Mouse (Mus musculus): ENCODE measurements around the gene Zcwpw1.
"Not testable (repeated sequence)": the region's sequence is repeated elsewhere in the genome, so short reads cannot be mapped to it uniquely, and the experiment has no call there.

Zcwpw1 gene

DNA sequence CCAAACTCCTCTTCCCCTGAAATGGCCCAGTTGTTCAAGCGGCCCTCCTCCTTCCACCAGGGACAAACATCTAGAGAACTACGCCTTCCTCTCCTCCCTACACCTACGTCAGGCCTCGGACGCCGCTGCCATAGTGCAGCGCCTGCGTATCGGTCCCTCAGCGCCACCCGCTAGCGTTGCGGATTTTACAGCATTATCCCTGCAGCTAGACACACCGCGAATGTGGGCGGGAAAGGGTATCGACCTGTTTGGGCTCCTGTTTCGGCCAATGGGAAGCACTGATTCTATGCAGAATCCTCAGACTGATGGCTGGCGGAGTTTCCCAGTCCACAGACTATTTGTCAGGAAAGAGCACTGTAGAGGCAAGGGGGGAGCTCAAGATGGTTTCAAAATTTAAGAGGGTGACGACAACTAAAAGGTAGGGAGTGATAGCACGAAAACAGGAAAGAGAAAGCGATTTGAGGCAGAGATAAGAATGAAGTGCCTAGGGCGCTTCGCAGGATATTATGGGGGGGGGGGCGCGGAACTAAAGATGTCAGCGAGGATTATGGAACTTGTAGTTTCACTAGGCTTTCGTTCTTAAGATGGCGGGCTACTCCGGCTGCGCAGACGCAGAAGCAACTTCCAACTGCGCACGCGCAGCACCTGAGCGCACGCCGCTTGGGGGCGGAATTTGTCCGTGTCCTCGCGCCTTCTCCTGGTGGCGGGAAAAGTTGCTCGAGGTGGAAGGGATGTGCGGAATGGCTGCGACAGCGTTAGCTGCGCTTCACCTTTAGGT lies at the start of gene Zcwpw1, which contains the start of gene Mepce:
Zcwpw1 (plus strand) TSS at position 648 of the 778 bp plus-strand sequence.
Mepce (minus strand) TSS at position 505 of the 778 bp plus-strand sequence.
- peak; percentile 98 for DNase-seq (ENCODE audit: low read depth, low spot score)

DNA sequence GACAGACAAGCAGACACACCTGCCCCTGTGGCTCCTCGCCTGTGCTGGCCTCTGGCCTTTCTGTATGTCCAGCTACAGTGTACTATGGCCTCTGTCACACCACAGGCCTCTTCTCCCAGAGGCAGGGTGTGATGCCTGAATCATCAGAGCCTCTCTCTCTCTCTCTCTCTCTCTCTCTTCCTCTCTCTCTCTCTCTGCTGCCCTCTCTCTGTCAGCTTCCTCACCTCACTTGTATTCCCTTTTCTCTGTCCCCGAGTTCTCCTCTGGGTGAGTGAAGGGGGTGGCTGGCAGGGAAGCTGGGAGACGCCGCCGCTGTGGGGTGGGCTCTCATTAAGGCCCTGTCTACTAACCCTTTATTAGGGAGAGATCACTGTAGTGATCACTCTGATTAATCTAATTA lies 49.1 kb upstream of the Zcwpw1 start:
- DNase-seq (ENCODE audit: low read depth, low spot score): no peak

DNA sequence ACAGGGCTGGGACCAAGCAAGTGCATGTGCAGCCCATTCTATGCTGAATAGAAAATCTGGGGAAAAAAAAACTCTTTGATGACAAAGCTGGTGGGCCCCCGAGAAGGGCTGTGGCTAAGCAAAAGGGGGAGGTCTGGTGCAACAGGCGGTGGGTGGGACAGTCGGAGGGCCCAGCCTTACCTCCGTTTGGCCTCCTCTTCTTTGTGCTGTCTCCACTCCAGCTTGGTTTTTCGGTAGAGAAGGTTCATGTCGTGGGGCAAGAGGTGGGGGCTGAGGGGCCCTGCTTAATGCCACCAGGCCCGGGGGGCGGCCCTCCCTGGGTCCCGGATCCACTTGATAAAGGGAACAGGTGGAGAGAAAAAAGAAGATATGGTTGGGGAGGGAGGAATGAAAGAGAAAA lies 48.1 kb upstream of the Zcwpw1 start:
- DNase-seq (ENCODE audit: low read depth, low spot score): no peak

DNA sequence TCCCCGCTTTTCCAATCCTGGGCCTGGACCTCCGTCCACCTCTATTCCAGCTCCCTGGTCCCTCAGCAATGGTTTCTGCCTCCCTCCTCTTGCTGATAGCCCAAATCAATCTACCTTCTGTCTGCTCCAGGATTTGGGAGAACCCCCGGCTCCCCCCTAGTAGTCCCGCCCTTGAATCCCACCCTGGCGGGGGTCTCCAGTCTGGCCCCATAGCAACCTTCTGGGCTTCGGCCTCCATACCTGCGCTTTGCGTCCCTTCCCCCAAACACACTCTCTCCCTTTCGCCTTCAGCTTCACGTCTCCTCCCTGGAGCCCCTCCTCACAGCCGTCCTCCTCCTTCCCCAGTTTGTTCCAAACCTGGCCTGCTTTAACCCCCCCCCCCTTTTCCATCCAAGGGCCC lies 47.1 kb upstream of the Zcwpw1 start:
- no peak for DNase-seq (ENCODE audit: low read depth, low spot score)

DNA sequence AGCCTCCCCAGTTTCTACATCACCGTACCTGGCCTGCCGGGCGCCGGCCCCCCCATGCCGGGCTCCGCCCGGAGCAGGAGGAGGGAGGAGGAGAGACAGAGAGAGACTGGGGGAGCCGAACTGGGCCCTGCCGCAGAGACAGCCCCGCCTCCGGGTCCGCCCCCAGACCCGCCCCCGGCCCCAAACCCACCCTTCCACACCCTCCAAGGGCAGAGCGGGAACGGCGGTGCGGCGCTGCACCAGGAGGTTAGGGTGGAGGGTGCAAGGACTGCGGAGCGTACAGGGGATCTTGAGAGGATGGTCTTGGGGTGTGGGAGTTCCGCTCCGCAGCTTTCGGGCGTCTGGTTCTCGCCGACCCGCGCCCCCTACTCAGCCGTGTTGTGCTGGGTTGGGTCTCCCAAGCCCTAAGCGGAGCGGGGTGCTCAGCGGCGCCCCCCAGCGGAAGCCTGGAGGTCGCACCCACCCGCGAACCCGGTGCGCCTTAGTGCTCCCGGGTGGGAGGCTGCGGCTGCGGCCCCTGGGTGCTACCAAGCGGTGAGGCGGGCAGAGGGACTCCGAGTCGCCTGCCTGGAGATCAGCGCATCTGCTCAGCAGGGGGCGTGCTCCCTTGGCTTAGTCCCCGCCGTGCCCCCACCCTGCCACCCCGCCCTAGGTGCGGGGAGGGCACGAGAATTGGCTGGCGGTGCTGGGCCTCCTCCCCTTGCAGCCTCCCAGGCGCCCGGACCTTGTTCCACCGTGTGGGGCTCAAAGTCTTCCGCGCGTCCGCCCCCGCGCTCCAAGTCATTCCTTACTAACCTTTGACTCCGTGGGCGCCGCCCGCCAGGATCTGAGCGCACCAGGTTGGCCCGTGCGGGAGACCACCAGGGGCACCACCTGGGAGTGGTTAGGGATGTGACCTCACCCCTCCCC lies 46.3 kb upstream of the Zcwpw1 start, which contains the start of gene Nyap1:
Nyap1 (minus strand) TSS at position 585 of the 909 bp plus-strand sequence.
- DNase-seq (ENCODE audit: low read depth, low spot score): peak; percentile 87

DNA sequence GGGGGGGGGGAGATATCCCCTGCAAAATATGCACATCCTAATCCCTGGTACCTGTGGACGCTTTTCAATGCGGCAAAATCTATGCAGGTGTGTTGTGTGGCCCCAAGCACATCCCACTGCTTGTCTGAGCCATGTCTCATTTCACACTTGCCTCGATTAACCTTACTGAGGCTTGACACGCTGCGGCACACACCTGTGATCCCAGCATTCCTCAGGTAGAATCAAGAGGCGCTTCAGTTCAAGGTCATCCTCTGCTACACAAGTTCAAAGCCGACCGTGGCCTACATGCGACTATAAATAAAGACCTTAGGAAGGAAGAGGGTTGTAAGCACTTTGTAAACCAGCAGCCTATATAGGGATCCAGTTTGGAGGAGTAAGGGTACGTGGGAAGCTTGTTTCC lies 45.5 kb upstream of the Zcwpw1 start:
- no peak for DNase-seq (ENCODE audit: low read depth, low spot score)

DNA sequence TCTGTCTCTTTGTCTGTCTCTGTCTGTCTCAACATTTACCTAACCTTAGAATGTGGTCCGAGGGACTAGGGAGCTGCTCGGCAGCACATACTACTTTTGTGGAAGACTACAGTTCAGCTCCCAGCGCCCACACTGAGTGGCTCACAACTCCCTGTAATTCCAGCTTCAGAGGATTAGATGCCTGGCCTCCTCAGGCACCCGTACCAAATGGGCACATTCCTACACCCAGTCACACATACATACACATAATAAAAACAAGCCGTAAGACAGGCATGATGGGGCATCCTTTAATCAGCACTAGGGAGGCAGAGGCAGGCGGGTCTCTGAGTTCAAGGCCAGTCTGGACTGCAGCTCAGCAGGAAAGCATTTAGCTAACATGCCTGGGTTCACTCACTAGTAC lies 44.8 kb upstream of the Zcwpw1 start:
- DNase-seq (ENCODE audit: low read depth, low spot score): no peak

DNA sequence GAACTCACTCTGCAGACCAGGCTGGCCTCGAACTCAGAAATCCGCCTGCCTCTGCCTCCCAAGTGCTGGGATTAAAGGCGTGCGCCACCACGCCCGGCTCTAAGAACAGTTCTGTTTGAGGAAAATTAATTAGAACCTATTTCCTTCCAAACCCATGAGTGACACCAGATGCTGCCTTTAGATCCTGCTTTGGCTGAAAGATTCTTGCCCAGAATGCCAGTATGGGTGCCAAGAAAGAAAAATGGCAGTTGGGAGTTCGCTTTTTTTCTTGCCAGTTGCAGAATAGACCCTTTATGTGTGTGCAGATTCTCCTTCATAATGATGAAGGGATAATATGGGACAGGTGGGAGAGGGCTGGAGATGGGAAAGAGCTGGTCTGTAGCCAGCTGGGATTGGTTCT lies 43.4 kb upstream of the Zcwpw1 start:
- no peak for DNase-seq (ENCODE audit: low read depth, low spot score)

DNA sequence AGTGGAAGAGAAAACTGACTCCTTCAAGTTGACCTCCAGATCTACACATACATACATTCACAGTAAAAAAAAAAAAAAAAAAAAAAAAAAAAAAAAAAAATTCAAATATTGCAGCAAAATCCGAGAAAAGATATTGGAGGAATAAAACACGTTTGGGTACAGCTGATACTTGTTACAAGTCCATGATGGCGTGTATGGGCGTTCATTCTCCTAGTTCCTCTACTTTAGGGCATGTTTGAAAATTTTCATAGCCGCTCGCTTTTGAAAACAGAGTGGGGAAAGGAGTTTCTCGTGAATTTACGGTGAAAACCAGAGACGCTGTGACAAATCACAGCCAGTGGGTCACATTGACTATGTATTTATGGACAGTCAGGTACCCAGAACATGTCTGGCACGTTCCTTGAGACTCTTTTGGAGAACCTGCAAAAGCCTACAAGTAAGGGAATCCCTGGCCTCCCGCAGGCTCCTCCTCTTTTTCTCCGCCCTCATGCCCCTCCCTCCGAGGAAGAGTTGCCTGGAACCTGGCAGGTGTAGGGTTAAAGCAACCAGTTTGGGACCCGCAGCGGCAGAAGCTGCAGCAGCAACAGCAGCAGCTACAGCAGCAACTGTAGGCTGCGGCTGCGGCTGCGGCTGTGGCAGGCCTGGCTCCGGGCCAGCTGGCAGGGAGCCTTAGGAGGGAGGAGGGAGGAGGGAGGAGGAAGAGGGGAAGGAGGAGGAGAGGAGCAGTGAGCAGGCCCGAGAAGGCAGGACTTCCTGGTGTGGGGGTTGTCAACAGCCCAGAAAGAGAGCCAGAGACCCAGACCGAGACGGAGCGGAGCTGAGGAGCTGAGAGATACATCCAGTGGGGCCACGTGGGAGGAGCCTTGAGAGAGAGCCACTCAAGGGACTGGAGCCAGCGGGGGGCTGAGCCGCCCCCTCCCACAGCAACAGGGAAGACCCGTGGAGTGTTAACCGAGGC lies 42.1 kb upstream of the Zcwpw1 start, which contains the start of gene Tsc22d4:
Tsc22d4 (plus strand) TSS at position 517 of the 958 bp plus-strand sequence.
- DNase-seq (ENCODE audit: low read depth, low spot score): peak; percentile 97

DNA sequence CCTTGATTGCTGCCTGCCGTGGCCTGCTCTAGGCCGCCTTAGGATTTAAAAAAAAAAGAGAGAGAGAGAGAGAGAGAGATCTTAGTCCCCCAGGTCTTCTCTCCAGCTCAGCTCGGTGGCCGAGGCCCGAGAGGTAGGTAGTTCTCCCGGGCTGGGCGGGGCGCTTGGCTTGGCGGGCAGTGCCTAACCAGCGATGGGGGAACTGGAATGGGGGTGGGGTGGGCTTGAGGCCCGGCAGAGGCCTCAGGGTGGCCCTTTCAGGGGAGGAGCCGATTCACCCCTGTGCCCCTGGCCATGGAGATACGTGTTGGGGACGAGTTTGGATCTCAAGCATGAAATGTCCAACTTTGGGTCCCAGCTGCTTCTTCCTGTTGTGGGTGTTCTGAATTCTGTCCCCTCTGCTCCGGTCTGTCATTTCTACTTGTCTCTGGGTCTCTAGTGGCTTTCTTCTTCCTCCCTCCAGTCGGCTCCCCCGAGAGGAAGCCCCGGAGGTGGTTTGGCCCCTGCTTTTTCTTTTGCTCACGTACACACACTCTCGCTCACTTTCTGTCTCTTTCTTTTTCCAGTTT lies 41.2 kb upstream of the Zcwpw1 start:
- DNase-seq (ENCODE audit: low read depth, low spot score): peak; percentile 70

DNA sequence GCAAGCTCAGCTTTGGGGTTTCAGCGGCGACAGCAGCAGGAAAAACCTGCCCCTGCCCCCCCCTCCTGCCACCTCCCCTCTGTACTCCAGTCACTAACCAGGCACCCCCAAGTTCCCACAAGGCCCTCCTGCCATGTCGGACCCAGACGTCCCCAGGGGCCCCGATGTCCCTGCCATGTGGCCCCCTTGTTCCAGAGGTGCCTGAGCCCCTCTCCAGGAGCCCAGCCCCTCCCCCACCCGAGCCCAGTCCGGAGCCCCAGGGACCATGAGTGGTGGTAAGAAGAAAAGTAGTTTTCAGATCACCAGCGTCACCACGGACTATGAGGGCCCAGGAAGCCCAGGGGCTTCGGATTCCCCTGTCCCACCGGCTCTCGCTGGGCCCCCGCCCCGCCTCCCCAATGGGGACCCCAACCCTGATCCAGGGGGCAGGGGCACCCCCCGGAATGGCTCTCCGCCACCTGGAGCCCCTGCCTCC lies 40.7 kb upstream of the Zcwpw1 start:
- no peak for DNase-seq (ENCODE audit: low read depth, low spot score)

DNA sequence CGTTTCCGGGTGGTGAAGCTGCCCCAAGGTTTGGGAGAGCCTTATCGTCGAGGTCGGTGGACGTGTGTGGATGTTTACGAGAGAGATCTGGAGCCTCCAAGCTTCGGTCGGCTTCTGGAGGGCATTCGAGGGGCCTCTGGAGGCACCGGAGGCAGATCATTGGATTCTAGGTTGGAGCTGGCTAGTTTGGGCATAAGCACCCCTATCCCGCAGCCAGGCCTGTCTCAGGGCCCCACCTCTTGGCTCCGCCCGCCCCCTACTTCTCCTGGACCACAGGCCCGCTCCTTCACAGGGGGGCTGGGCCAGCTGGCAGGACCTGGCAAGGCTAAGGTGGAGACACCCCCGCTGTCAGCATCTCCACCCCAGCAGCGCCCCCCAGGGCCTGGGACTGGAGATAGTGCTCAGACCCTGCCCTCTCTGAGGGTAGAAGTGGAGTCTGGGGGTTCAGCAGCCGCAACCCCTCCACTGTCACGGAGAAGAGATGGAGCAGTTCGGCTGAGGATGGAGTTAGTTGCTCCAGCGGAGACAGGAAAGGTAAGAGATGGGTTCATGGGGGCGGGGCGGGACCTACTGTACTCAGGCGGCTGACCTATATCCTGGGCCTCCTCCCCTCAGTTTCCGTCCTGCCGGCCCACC lies 40.2 kb upstream of the Zcwpw1 start:
- DNase-seq (ENCODE audit: low read depth, low spot score): peak; percentile 74

DNA sequence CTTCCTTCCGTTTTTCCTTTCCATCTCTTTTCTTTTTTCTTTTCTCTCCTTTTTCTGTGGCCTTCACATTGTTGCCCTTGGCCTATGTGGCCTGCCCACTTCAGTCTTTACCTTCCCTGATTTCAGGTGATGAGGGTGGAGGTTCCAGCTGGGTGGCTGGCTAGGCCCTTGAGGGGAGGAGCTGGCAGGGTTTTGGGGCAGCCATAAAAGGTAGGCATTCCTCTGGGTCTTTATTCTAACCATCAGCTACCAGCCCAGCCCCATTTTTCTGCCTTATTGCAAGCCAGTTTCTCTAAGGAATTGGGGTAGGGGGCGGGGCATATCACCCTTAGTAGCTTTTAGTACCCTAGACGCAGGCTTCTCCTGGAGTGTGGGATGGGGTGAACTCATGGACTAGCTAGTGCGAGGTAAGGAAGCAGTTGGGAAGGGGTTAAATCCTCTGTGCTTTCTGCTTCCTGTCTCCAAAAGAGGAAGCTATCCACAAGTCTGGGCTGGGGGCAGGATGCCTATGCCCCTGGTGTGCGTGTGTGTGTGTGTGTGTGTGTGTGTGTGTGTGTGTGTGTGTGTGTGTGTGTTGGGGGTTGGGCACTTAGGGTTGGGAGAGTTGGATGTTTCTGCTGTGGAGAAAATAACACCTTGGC lies 39.3 kb upstream of the Zcwpw1 start:
- peak; percentile 52 for DNase-seq (ENCODE audit: low read depth, low spot score)

DNA sequence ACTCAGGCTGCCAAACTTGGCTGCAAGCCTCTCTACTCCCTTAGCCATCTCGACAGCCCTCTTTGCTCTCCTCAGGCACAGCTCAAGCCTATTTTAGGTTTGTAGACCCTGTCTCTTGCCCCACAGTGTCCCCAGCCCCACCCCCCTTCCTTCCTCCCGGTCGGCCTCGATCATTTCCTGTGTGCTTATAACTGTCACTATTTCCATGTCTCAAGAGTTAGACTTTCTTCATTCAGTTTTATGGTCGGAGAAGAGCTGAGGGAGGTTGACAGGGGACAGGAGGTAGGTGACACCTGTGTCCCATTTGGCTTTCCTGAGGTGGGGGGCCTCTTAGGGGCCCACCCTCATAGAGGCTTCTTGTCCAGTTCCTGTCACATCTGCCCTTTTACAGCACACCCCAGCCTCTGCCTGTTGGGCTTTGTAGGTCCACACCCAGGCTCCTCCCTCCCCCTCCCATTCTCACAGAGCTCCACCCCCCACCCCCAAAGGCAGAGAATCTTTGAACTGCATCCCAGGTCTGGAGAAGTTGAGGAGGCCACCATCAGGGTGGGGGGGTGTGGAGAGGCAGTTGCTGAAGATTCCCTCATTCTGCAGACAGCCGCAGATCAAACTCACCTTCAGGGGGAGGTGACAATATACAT lies 38.3 kb upstream of the Zcwpw1 start:
- DNase-seq (ENCODE audit: low read depth, low spot score): peak; percentile 66

DNA sequence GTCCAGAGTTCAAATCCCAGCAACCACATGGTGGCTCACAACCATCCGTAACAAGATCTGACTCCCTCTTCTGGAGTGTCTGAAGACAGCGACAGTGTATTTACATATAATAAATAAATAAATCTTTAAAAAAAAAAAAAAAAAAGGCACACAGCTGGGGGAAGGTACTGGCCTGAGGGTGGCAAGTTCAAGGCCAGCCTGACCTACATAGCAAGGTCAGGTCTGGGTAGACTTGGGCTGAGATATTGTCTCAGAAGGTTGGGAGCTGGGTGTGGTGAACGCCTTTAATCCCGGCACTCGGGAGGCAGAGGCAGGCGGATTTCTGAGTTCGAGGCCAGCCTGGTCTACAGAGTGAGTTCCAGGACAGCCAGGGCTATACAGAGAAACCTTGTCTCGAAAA lies 37.4 kb upstream of the Zcwpw1 start:
- not testable (repeated sequence) for DNase-seq (ENCODE audit: low read depth, low spot score)

DNA sequence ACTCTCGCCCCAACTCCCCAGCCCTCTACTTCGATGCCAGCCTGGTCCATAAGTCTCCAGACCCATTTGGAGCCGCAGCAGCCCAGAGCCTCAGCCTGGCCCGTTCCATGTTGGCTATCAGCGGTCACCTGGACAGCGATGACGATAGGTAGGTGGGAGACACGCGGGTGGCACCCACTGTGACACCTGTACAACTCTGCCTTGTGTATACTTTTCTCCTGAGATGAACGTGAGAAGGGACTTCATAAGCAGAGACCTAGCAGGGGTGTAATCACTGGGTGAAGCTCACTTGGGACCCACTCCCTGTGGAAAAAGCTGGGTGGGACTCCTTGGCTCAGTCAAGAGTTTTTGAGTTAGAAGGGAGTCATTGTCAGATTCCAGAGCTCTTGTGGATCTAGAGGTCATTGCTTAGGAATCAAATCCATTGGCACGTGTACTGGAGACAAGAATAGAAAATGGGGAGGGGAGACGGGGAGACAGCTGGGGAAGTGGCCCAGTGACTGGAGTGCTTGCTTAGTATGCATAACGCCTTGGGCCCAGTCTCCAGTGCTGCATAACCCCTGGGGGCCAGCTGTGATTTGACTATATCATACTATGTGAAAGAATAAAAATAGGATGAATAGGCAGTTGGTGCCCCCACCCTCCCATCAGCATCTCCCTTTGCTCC lies 36.2 kb upstream of the Zcwpw1 start:
- DNase-seq (ENCODE audit: low read depth, low spot score): no peak

DNA sequence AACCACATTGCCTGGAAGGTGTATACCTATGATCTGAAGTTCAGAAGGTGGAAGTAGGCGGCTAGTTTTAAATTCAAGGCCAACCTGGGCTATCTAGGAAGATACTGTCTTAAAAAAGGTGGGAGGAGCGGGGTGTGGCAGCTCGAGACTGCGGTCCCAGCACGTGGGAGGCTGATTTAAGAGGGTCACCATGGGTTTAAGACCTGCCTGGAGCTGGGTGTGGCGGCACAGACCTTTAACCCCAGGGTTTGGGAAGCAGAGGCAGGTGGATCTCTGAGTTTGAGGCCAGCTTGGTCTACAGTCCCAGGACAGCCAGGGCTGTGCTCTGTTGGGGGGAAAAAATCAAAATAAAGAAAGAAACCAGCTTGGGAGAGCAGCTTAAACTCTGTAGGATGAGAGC lies 35.6 kb upstream of the Zcwpw1 start:
- no peak for DNase-seq (ENCODE audit: low read depth, low spot score)

DNA sequence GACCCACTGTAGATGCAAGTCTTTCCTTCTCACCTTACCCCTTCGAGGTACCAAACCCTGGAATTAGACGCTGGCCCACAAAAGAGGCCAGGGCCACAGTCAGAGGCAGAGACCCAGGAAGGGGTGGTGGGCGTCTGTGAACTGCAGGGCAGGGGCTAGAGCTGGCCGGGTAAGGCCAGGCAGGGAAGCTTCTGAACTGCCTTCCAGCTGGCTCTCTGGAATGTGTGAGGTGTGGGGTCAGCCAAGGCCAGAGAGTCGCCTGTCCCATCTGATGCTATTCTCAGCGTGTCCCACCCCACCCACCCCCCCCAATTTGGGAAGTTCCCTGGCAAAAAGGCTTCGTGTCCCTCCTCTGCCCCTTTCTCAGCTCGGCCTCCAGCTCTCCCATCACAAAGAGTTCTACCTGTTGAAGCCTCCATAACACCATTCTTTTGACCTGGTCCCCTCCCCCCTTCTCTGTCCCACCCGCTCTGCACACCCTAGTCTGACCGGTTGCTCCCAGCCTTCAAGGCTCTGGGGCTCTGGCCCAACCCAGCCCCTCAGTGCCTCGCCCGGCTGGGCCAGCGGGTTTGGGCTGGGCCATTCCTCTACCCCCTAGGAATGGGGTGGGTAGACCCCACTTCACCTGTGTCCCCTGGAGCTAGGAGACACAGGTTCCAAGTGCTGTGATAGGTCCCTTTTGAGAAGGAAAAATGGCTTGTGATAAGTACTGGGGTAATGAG lies 34.3 kb upstream of the Zcwpw1 start:
- no peak for DNase-seq (ENCODE audit: low read depth, low spot score)

Measured in CD4-positive helper T cell, adult 2 months (primary cell).